Mouse (Mus musculus) kidney, postnatal 0 days (tissue): ENCODE data around the gene Tenm4. TPM values are rescaled to one million over a fixed set of nuclear protein-coding genes. Genes with fewer than 3 reads are reported as not detected.

Source experiments
- ATAC-seq: fragments of 200-750 bp; cut with Nextera tagmentation; replicated peaks from 2 replicates; pipeline ENCODE4 v1.8.0; 2017; ENCODE audit warnings: low read depth, moderate number of reproducible peaks, moderate TSS enrichment, moderate library complexity; ENCODE audit not compliant: low FRiP score
- DNase-seq: peaks from one replicate; pipeline ENCODE4 v3.0.0-alpha.2; 2016; ENCODE audit warnings: low spot score
- H3K27ac ChIP-seq: fragments of 300-500 bp; sonication (generic); 2 replicates; pipeline ENCODE4 v1.5.1; 2014; ENCODE audit warnings: mild to moderate bottlenecking
- H3K27me3 ChIP-seq: fragments of 300-500 bp; sonication (generic); 2 replicates; pipeline ENCODE4 v1.6.1; 2014; ENCODE audit warnings: low read length, mixed read lengths; ENCODE audit not compliant: insufficient read depth
- H3K36me3 ChIP-seq: fragments of 300-500 bp; sonication (generic); 2 replicates; pipeline ENCODE4 v1.6.1; 2014; ENCODE audit warnings: low read length, mixed read lengths; ENCODE audit not compliant: insufficient read depth
- H3K4me1 ChIP-seq: fragments of 300-500 bp; sonication (generic); replicated peaks from 2 replicates; pipeline ENCODE4 v1.6.1; 2014; ENCODE audit warnings: antibody characterized with exemption, low read length, mixed read lengths; ENCODE audit not compliant: insufficient read depth
- H3K4me2 ChIP-seq: fragments of 300-500 bp; sonication (generic); 2 replicates; pipeline ENCODE4 v1.6.1; 2014; ENCODE audit warnings: mild to moderate bottlenecking, low read length, moderate library complexity, mixed read lengths
- H3K4me3 ChIP-seq: fragments of 300-500 bp; sonication (generic); replicated peaks from 2 replicates; pipeline ENCODE4 v1.5.1; 2014; ENCODE audit warnings: low read depth, low read length
- H3K9ac ChIP-seq: fragments of 300-500 bp; sonication (generic); 2 replicates; pipeline ENCODE4 v1.6.1; 2014; ENCODE audit warnings: low read depth, low read length
- H3K9me3 ChIP-seq: fragments of 300-500 bp; sonication (generic); replicated peaks from 2 replicates; pipeline ENCODE4 v1.6.1; 2016; ENCODE audit warnings: low read length, inconsistent platforms, mixed read lengths
- CTCF ChIP-seq: IDR thresholded peaks from 2 replicates; pipeline ENCODE4 v1.5.1; 2016; ENCODE audit warnings: antibody characterized with exemption, low read depth, mild to moderate bottlenecking, moderate library complexity
- WGBS: fragments of 180-500 bp; shearing (Covaris S2); extraction: QIAGEN DNeasy Blood & Tissue Kit; methylation state at CpG from one replicate; pipeline ENCODE4 v1.1.7; 2014; 5-methylcytosine and 5-hydroxymethylcytosine counted together
- polyA plus RNA-seq: library from polyadenylated mRNA; unstranded; fragments of >200 nt; fragmentation: Nextera tagmentation; extraction: Ambion mirVana; gene quantifications from 2 replicates; pipeline ENCODE4 v1.2.1, GENCODE M21; 2015

Tenm4 gene
- polyA plus RNA-seq, 1 experiment from 2014 or later = 22.6 TPM

DNA sequence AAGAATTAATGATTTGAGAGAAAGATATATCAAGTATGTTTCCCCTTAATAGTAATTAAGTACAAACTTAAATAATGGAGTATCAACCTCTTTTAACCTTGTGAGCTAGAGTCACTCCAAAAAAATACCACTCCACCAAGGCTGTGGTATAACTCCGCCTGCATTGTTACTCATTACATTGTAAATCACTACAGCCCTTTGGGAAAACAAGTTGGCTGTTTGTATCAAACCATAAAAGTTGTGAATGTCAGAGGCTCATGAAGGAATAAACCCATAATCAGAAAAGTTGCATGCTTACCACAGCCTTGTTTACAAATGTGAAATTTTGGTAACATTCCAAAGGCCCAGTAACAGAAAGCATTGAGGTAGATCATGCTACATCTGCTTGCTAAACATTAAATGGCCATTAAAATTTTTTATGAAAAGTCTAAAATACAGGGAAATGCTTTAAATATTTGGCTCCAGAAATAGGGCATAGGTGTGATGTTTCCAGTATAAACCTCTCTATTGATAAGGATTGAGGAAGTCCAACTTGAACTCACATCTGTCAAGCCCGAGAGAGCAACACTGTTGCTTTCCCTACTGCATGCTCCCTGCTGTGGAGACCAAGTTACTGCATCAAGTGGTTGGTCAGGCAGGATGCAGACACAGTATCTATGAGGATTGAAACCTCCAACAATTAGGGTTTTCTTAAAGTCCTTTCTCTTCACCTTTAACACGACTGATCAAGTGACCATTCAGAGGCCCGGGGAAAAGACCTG, 582.5 kb downstream of the Tenm4 start:
- Histone ChIP-seq H3K4me3 (no peak overlapping the region), H3K9me3 (no peaks in the 10 kb centered on the region), H3K4me1 (peaks cover 12% of the 10 kb centered on the region), H3K27me3 (no peaks in the 10 kb centered on the region), H3K4me2 (no peak overlapping the region), H3K9ac (no peak overlapping the region), H3K36me3 (no peaks in the 10 kb centered on the region), H3K27ac (no peak overlapping the region)
- ATAC-seq (no peak), DNase-seq (peak; percentile 73)
- TF ChIP-seq CTCF = peak; percentile 22; the same call in 1 of the 2 replicates
- WGBS = 42% methylated on average over 4 of the region's 4 CpGs

DNA sequence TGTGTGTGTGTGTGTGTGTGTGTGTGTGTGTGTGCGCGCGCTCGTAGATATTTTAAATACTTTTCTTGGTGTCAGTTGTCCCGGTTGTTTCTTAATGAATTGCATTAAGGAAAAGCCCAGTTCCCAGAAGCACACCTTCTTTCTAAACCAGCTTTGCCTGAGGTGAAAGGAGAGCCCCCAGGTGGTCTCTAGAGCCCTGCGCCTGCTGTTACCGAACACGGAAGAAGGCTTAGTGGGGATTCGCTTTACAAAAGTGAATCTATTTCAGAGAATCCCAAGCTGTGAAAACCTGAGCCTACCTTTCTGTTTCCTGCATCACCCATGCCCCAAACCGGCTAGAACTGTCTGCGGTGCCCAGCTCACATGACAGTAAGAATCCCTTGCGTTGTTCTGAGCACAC, 583.1 kb downstream of the Tenm4 start:
- H3K27ac ChIP-seq = no peak overlapping the region
- peaks cover 12% of the 10 kb centered on the region for H3K4me1 ChIP-seq
- TF ChIP-seq CTCF = no peak
- H3K36me3 ChIP-seq = no peaks in the 10 kb centered on the region
- no peak for ATAC-seq
- H3K27me3 ChIP-seq = no peaks in the 10 kb centered on the region
- H3K4me2 ChIP-seq = no peak overlapping the region
- 67% methylated on average over 12 of the region's 12 CpGs for WGBS
- H3K9ac ChIP-seq = no peak overlapping the region
- no peak overlapping the region for H3K4me3 ChIP-seq
- H3K9me3 ChIP-seq = no peaks in the 10 kb centered on the region
- no peak for DNase-seq

DNA sequence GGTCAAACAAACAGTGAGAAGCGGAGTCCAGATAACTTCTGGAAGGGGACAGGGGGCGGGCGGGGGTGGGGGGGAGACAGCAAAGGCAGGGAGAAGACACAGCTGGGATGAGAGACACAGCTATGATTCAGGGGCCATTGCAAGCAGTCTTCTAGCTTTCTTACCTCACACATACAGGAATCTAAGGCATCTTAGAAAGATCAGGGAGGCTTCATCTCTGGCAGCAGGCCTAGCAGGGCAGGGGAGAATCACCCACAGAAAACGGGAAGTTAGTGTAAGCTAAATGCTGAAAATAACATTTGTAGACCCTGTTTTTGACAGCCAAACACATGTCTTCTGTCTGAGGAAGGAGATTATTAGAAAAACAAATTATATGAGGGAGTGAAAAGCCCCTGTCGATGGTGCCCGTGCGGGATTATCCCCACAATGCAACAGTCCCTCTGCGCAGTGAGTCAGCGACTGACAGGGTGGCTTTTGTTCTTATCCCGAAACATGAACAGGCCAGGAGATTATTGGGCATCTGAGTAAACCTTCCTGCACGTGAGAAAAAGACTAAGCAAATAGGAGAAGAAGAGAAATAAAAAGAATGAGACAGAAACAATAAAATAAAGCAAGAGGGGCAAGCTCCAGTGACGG, 584.5 kb downstream of the Tenm4 start:
- Histone ChIP-seq H3K4me1 (peaks cover 12% of the 10 kb centered on the region), H3K27ac (peak overlapping the region; percentile 72), H3K9me3 (no peaks in the 10 kb centered on the region), H3K27me3 (no peaks in the 10 kb centered on the region), H3K4me2 (no peak overlapping the region), H3K36me3 (no peaks in the 10 kb centered on the region), H3K4me3 (no peak overlapping the region), H3K9ac (no peak overlapping the region)
- DNase-seq (peak; percentile 73), ATAC-seq (no peak)
- WGBS = 58% methylated on average over 12 of the region's 12 CpGs
- no peak for TF ChIP-seq CTCF

DNA sequence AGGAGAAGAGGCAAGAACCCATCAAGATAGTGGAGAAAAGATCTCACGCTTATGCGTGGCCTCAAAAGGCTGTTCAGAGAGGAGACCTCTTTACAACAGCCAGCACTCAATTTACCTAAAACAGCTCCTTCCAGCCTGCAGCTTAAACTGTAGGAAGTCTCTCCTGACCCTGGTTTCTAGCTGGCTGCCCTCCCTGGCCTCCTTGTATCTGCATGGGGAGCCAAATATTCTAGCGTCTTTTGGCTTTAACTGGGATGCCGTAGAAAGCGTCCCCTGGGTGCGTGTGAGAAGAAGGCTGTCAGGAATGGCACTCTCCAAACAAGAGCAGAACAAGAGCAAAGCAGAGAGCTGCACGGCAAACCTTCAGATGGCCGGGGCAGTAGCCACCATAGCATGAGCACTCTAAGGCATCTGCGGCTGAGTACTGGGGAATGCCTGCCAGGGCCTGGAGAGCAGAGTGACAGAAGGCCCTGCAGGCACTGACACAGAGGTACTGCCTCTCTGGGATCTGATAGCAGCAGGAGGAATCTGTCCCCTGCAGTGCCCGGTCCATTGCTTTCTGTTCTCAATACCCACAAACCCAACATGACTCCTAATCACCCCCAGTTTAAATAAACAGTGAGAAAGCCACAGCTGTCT, 585.2 kb downstream of the Tenm4 start:
- H3K4me2 ChIP-seq = no peak overlapping the region
- no peak for TF ChIP-seq CTCF
- no peaks in the 10 kb centered on the region for H3K27me3 ChIP-seq
- H3K36me3 ChIP-seq = no peaks in the 10 kb centered on the region
- H3K4me1 ChIP-seq = peaks cover 12% of the 10 kb centered on the region
- DNase-seq = no peak
- ATAC-seq = no peak
- H3K9me3 ChIP-seq = no peaks in the 10 kb centered on the region
- no peak overlapping the region for H3K4me3 ChIP-seq
- no peak overlapping the region for H3K9ac ChIP-seq
- H3K27ac ChIP-seq = peak overlapping the region; percentile 72
- 51% methylated on average over 10 of the region's 10 CpGs for WGBS

DNA sequence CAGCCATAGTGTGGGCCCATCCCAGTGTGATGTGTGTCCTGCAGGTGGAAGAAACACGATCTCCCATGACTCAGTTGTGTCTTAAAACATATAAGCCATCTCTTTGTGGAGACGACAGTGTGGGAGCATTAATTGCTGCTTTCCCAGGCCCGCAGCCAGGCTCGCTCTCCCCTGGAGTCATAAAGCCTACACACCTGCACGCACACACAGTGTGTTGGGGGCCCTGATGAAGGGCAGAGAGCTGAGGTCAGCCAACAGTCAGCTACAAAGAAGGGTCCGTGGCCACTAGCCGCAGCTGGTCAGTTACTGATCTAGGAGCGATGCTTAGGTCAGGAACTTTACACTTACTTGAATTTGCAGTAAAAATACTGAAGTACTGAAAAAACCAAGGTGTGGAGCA, 586.0 kb downstream of the Tenm4 start:
- 37% methylated on average over 8 of the region's 8 CpGs for whole genome bisulfite sequencing

DNA sequence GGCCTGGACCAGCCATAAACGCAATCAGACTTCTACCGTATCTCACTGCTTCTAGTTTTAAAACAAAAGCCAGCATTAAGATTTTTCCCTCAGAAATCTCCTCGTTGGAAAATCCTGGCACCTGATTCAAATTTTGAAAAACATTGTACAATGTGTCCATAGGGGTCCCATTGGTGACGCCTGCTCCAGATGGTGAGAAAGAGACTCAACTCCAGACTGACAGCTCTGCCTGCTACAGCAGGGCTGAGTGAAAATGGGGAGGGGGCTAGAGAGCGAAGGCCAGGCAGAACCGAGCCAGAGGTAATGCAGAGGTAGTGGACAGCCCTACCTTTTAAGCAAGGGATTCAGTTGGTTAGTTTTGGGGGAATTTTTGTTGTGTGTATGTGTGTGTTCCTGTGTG, 589.2 kb downstream of the Tenm4 start:
- no peaks in the 10 kb centered on the region for H3K9me3 ChIP-seq
- no peaks in the 10 kb centered on the region for H3K27me3 ChIP-seq
- no peak overlapping the region for H3K4me3 ChIP-seq
- no peak overlapping the region for H3K4me2 ChIP-seq
- no peak overlapping the region for H3K27ac ChIP-seq
- ATAC-seq (no peak), DNase-seq (no peak)
- H3K9ac ChIP-seq = no peak overlapping the region
- H3K36me3 ChIP-seq = no peaks in the 10 kb centered on the region
- no peak for TF ChIP-seq CTCF
- H3K4me1 ChIP-seq = peaks cover 8% of the 10 kb centered on the region; the same call in 1 of the 2 replicates
- 76% methylated on average over 6 of the region's 6 CpGs for WGBS

More for the DNA sequence above, 586.0 kb downstream of the Tenm4 start:
- no peaks in the 10 kb centered on the region for H3K9me3 ChIP-seq
- H3K27ac ChIP-seq = no peak overlapping the region
- no peak overlapping the region for H3K9ac ChIP-seq
- no peak overlapping the region for H3K4me2 ChIP-seq
- H3K27me3 ChIP-seq = no peaks in the 10 kb centered on the region
- H3K36me3 ChIP-seq = no peaks in the 10 kb centered on the region
- no peak overlapping the region for H3K4me3 ChIP-seq
- H3K4me1 ChIP-seq = peaks cover 12% of the 10 kb centered on the region
- no peak for ATAC-seq
- TF ChIP-seq CTCF = no peak
- DNase-seq = no peak
